ENCODE assay signal across 25 mouse cellular contexts in the genomic region with DNA sequence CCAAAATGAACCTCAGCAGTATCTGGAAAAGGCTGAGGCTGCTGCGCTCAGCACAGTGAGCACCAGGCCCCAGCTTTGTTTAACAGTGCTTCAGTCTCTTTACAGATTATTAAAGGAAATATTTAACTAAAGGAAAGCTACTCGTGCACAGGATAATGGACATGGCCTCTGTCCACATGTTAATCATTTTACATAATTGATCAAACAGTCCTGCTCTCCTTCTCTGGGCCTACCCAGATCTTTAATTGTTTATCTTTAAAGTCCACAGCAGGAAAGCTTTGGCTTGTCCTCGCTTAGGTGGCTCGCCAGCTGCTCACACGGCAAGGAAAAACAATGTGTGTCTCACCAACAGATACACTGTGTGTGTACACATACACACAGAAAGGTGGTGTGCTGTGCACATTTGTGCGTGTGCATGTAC.
DNase-seq lines count a peak whose midpoint lies in the region; ATAC-seq and TF ChIP-seq lines count a peak whose summit lies in the region.
"Had no signal": no experiment of that assay in that cellular context is flagged by ENCODE, and none has a peak within 500 bp of the region (broad histone marks: within the 10 kb centered on the region; RNA-seq: fewer than 3 reads in every experiment).

No protein-coding gene starts in this region.

- no peaks in the 10 kb centered on the region for H3K27me3 ChIP-seq in liver, embryonic 16.5 days (ENCODE audit: control insufficient read depth, insufficient read depth, low read depth, low read length)
- H3K27me3 ChIP-seq in kidney, adult 2 months (replicated peaks; ENCODE audit: control insufficient read depth, insufficient read depth, low read length) = no peaks in the 10 kb centered on the region
- H3K27me3 ChIP-seq in stomach, postnatal 0 days (ENCODE audit: control insufficient read depth, insufficient read depth, low read length) = no peaks in the 10 kb centered on the region
- H3K27me3 ChIP-seq: liver, embryonic 13.5 days; midbrain, embryonic 12.5 days had no signal

- no peak for TF ChIP-seq POLR2A in kidney, adult 2 months (IDR thresholded peaks at IDR 0.05; ENCODE audit: low read depth, low read length)

- WGBS in liver, embryonic 16.5 days (ENCODE audit: insufficient replicate concordance) = 58% methylated on average over 6 of the region's 6 CpGs
- WGBS in kidney, adult 2 months = 52% methylated on average over 6 of the region's 6 CpGs
- WGBS in stomach, postnatal 0 days = 47% methylated on average over 6 of the region's 6 CpGs

- peak; percentile 43; the same call in 1 of the 2 replicates for ATAC-seq in liver, embryonic 16.5 days (ENCODE audit: low read depth)
- ATAC-seq in stomach, postnatal 0 days (ENCODE audit: low FRiP score, low TSS enrichment) = peak; percentile 72
- ATAC-seq: activated CD4-positive, CD25-positive, alpha-beta regulatory T cell, adult 4 months; forebrain, embryonic 16.5 days had no signal

- no peak overlapping the region for H3K4me2 ChIP-seq in liver, embryonic 16.5 days (ENCODE audit: low read depth, low read length)
- H3K4me2 ChIP-seq in stomach, postnatal 0 days (replicated peaks; ENCODE audit: low read depth) = no peak overlapping the region
- H3K4me2 ChIP-seq: heart, embryonic 11.5 days; liver, embryonic 13.5 days; midbrain, embryonic 12.5 days had no signal

- H3K27ac ChIP-seq in liver, embryonic 16.5 days (ENCODE audit: low read length) = no peak overlapping the region
- H3K27ac ChIP-seq in kidney, adult 2 months (ENCODE audit: insufficient read depth, low read depth, low read length) = peak overlapping the region; percentile 97
- H3K27ac ChIP-seq in stomach, postnatal 0 days (replicated peaks) = no peak overlapping the region
- H3K27ac ChIP-seq: layer of hippocampus, adult 2 months; liver, embryonic 13.5 days; midbrain, embryonic 12.5 days had no signal

- H3K4me1 ChIP-seq in liver, embryonic 16.5 days (ENCODE audit: control insufficient read depth, low read depth, low read length) = no peaks in the 10 kb centered on the region; the same call in 1 of the 2 replicates
- peaks cover 43% of the 10 kb centered on the region for H3K4me1 ChIP-seq in kidney, adult 2 months (ENCODE audit: control insufficient read depth, insufficient read depth, low read length)
- peaks cover 2% of the 10 kb centered on the region; the same call in 1 of the 2 replicates for H3K4me1 ChIP-seq in stomach, postnatal 0 days (replicated peaks; ENCODE audit: control insufficient read depth, insufficient read depth)
- H3K4me1 ChIP-seq: liver, embryonic 13.5 days had no signal

- DNase-seq in liver = no peak
- DNase-seq in kidney, adult 2 months = peak; percentile 87
- peak; percentile 33 for DNase-seq in kidney, postnatal 10 days
- peak; percentile 23 for DNase-seq in stomach, postnatal 0 days (ENCODE audit: low spot score)
- no peak for DNase-seq in urinary bladder, postnatal 4 days (ENCODE audit: low spot score in 2 of 2)
- no peak for DNase-seq in yolk sac, embryonic 10.5 days (ENCODE audit: low spot score)
- DNase-seq in gastrocnemius, postnatal 14 days = no peak
- DNase-seq: adrenal gland, postnatal 14 days; cerebellum, adult 11 months; cerebellum, postnatal 14 days; embryo, embryonic 11 days; heart, postnatal 10 days; layer of hippocampus, postnatal 36 days; left cerebral cortex, postnatal 4 days; liver, embryonic 13.5 days; spleen, adult 18-20 months; thymus, postnatal 14 days had no signal

- no peaks in the 10 kb centered on the region for H3K36me3 ChIP-seq in liver, embryonic 16.5 days (ENCODE audit: control insufficient read depth, insufficient read depth)
- H3K36me3 ChIP-seq in kidney, adult 2 months (ENCODE audit: control insufficient read depth, insufficient read depth, low read length) = no peaks in the 10 kb centered on the region
- no peaks in the 10 kb centered on the region for H3K36me3 ChIP-seq in stomach, postnatal 0 days (ENCODE audit: control insufficient read depth, insufficient read depth, low read length)
- H3K36me3 ChIP-seq: G1E; liver, embryonic 13.5 days; midbrain, embryonic 12.5 days had no signal

- TF ChIP-seq CTCF in kidney, adult 2 months (conservative IDR thresholded peaks at IDR 0.05; ENCODE audit: insufficient read depth, insufficient read length, low read depth, low read length) = no peak
- no peak for TF ChIP-seq CTCF in stomach, postnatal 0 days (IDR thresholded peaks at IDR 0.05; ENCODE audit: low read depth)

- no peak overlapping the region for H3K9ac ChIP-seq in liver, embryonic 16.5 days (ENCODE audit: low read depth, low read length)
- no peak overlapping the region for H3K9ac ChIP-seq in stomach, postnatal 0 days (ENCODE audit: low read length)
- H3K9ac ChIP-seq: liver, embryonic 13.5 days; midbrain, embryonic 12.5 days had no signal

- H3K9me3 ChIP-seq in liver, embryonic 16.5 days (replicated peaks; ENCODE audit: control insufficient read depth, low read length) = no peaks in the 10 kb centered on the region
- H3K9me3 ChIP-seq in stomach, postnatal 0 days (ENCODE audit: control insufficient read depth, low read length) = no peaks in the 10 kb centered on the region
- H3K9me3 ChIP-seq: G1E; liver, embryonic 13.5 days; midbrain, embryonic 12.5 days had no signal

- intact Hi-C loops in gastrocnemius, postnatal 14 days (cut with DNase I; ENCODE audit: low total_unique reads) = no loop called here

- TF ChIP-seq EP300 in stomach, postnatal 0 days (optimal IDR thresholded peaks at IDR 0.05) = no peak

- no peak overlapping the region for H3K4me3 ChIP-seq in liver, embryonic 16.5 days (ENCODE audit: low read depth, low read length)
- H3K4me3 ChIP-seq in kidney, adult 2 months (ENCODE audit: insufficient read depth, low read depth, low read length) = no peak overlapping the region
- no peak overlapping the region for H3K4me3 ChIP-seq in stomach, postnatal 0 days (ENCODE audit: low read depth, low read length)
- H3K4me3 ChIP-seq: layer of hippocampus, adult 2 months; liver, embryonic 13.5 days; midbrain, embryonic 12.5 days; myocyte had no signal

Comparison
In these comparisons a context has a peak if more than half of its experiments do, and no peak if none do; other contexts are left out.
1. DNase-seq: peak in kidney, adult 2 months (single experiment), kidney, postnatal 10 days (single experiment) and stomach, postnatal 0 days (single experiment); none in liver (single experiment), urinary bladder, postnatal 4 days (0 of 2), yolk sac, embryonic 10.5 days (single experiment) and gastrocnemius, postnatal 14 days (single experiment).